Mouse (Mus musculus) heart, postnatal 25 days (tissue): ENCODE measurements around the gene D5Ertd579e. TPM values are rescaled to one million over a fixed set of nuclear protein-coding genes. Genes with fewer than 3 reads are reported as not detected.

Experiments
- DNase-seq: peaks from one replicate; pipeline ENCODE4 v3.0.0; 2022; ENCODE audit warnings: low spot score
- intact Hi-C: fragments of 180-260 bp; cut with DNase I; formaldehyde crosslinking; loops from one replicate; pipeline ENCODE4 v1.15.1; 2025
- total RNA-seq, 2 experiments: library from RNA; stranded (reverse); gene quantifications; 2 replicates each; pipeline ENCODE4 v1.2.3; 2021

Gene D5Ertd579e
- total RNA-seq, 2 experiments from 2014 or later: 79.8 to 91.2 TPM

DNA sequence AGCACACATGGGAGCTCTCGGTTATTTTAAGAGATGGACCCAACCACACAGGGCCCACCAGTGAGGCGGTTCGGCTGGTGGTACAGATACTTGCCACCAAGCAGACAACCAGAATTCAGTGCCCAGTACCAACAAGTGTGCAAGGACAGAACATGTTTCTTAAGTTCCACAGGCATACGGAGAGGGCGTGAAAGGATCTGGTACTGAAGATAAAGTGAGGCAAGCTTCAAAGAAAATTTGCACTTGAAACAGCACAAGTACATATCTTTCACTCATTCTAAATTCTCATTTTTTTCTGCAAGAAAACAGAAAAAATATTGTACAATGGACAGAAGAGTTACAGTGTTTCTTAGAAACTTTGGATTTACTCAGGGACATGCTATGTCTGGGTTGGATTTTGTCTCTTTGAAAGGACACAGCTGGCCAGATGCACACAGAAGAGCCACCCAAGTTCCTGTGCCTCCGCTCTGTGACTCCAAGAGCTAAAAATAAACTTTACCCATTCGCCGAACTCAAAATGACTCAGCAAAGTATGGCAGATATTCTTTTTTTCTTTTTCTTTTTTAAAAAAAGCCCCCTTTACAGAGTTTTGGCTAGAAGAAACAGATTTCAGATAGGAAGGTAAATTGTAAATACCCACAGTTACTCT lies 75.3 kb downstream of the D5Ertd579e start:
- no peak for DNase-seq
- intact Hi-C loops: no loop called here

DNA sequence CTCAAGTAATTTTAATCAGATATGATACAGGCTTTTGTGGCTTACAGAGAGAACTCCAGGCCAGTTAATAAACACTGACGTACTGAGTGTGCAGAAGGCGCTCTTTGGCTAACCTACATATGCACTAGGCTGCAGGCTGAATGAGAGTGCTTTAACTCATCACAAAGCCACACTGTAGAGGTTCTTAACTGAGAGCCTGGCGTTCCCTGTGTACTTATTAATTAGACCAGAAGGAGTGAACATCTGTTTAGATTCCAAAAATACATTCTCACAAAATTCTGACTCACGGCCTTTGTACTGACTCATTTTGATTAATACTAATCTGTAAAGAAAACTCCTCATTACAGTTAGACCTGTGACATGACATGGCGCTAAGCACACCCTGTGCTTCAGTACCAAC lies 76.9 kb downstream of the D5Ertd579e start:
- intact Hi-C loops: no loop called here
- DNase-seq: no peak

DNA sequence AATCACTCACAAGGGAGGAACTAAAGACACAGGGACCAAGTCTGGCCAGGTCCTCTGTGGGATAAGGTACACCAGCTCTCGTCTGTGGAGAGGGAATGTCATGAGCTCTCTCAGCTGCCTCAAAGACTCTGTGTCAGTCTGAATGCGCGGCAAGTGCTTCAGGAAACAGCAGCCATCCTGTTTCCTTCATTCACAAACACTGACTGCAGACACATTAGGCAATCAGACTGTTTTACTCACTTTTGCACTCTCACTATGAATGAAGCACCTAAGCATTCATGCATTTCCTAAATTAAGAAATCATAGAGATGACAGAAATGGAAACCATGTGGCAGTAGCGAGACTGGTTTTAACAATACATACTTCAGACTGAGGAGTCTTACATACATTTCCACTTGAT lies 77.5 kb downstream of the D5Ertd579e start:
- intact Hi-C loops: no loop called here
- no peak for DNase-seq

DNA sequence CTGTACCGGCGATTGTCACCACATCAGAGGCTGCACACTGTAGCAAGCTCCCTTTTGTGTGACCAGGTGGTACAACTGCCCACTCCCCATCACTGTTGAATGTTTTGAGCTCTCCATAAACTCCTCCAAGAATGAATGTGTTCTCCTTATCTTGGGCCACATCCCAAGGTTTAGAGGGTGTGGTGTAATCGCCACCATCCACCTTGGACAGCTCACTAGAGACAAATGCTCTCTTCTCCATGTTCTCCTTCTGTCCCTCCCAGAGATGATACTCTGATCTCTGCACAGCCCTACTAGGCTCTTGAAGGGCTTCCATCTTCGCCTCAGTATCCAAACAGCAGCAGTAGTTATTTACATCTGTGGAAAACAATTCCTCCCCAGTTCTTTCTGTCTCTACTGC lies 81.7 kb downstream of the D5Ertd579e start:
- DNase-seq: no peak
- intact Hi-C loops: no loop called here

DNA sequence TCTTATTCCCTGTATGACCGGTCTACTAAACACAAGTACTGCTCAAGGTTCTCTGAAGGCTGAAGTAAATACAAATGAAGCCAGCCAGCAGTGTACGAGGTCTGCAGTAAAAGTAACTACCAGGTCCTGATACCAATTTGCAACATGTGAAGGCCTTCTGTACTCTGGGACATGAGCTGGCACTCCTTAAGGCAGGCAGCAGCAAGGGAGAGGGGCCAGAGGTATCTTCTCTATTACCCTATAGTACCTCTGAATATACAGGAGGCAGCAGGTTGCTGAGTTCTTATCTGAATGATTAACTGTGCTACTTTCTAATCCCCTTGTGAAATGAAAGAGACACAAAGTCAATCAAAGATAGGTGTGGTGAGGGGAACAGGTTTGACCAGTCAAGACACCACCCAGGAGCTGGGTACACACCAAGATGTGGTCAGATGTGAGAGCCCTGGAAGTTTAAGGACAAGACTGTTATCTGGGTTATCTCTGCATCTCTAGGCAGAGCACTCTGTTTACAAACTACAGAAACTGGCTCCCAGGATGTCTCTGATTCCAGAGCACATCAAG lies 86.8 kb downstream of the D5Ertd579e start:
- intact Hi-C loops: no loop called here
- no peak for DNase-seq

DNA sequence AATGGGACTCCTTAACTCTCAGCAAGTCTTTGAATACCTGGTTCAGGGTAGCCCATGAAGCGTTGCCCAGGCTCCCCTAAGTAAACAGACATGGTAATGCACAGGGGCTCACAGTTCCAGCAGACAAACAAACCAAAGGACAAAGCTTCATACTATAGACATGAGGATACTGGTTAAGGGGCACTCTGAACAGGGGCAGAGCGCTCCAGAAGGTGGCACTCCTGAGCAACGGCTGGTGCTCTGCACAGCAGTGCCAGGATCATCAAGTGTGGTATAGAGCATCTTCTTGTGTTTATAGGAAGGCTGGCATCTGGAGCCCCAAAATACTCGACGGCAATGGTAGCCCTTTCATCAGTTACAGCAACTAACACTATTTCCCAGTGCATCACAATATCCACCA lies 92.8 kb downstream of the D5Ertd579e start:
- no peak for DNase-seq
- intact Hi-C loops: loop anchor here (1.0 to 5.0 kb wide), 2 partner anchors 89 to 139 kb away; no protein-coding TSS in a partner anchor

DNA sequence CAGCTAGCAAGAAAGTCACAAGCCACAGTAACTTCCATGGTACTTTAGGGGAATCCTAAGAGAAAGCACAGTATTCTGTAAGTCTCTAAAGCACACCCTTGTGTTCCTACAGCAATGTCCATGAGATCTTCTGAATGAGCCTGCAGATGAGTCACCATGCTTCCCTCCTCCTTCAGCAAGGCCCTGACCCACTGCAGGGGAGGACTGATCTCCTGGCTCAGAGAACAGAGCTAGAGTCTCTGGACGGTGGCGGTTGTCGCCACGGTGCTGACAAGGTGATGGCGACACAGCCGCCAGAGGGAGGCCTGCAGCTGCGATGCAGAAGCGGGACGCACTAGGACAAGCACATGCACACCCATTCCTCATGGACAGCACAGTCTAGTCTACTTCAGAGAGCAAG lies 93.8 kb downstream of the D5Ertd579e start:
- no peak for DNase-seq
- intact Hi-C loops: loop anchor here (5.0 kb wide), 1 partner anchor 90 kb away; no protein-coding TSS in a partner anchor

DNA sequence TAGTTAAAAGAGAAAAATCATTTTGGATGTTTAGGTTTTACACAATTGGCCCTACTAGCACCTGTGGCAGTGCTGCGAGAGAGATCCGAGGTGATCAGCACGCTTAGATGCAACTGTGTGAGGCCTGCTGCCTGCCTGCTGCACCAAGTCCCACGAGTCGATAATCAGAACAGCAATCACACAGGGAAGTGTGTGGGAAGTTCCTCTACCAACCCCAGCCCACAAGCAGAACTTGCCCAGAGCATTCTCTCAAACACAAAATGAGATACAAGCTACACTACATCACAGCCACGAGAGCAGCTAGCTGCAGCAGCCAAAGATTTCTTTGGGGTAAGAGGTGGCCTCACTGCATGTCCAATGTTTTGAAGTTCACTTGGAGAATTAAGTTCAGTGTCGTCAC lies 94.3 kb downstream of the D5Ertd579e start:
- DNase-seq: no peak
- intact Hi-C loops: loop anchor here (5.0 kb wide), 1 partner anchor 91 kb away; no protein-coding TSS in a partner anchor

DNA sequence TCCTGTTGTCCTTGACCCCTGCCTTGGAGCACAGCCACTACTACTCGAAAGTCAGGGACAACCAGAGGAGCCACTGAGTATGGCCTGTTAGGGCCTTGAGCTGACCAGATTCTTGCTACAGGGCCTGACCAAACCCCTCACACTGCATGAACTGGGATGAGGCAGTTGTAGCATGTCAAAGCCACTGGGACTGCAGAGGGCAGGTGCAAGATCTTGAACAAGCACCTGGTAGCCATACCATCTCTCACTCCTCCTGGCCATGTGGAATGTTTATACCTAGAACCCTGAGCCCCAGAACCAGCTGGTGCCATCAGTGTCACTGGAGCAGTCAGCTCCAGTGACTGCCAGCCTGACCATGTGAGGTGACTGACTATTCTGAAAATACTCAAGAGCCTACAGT lies 96.9 kb downstream of the D5Ertd579e start:
- intact Hi-C loops: no loop called here
- no peak for DNase-seq

DNA sequence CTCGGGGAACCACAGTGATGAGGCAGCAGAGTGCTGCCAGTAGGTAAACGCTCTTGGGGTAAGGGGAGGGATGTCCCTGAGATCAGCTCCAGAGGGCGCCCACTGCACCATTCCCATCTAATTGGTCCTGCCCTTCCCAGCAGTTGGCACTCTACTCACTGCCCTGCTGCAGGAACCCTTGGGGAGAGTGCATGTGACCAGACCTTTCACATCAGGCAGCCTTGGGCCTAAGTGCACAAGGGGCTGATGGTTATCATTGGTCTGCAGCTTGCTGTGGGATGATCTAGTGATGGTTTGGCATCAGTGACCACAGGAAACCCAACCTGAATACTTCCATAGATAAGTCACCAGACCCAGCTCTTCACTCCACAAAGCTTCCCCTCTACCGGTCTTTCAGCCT lies 98.2 kb downstream of the D5Ertd579e start:
- DNase-seq: no peak
- intact Hi-C loops: no loop called here

DNA sequence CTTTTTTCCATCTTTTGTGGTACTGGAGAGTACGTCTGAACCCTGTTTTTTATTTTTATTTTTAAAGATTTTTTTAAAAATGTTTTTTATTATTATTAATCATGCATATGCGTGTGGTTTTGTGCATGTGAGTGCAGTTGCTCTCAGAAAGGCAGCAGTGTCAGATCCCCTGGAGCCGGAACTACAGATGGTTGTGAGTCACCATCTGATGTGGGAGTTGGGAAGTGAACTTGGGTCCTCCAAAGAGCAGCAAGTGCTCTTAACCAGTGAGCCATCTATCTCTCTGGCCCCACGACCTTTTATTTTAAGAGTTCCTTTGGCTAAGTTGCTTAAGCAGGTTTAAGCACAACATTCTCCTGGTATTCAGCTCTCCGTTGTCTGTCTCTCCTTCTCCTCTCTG lies 99.6 kb downstream of the D5Ertd579e start:
- DNase-seq: no peak
- intact Hi-C loops: no loop called here

DNA sequence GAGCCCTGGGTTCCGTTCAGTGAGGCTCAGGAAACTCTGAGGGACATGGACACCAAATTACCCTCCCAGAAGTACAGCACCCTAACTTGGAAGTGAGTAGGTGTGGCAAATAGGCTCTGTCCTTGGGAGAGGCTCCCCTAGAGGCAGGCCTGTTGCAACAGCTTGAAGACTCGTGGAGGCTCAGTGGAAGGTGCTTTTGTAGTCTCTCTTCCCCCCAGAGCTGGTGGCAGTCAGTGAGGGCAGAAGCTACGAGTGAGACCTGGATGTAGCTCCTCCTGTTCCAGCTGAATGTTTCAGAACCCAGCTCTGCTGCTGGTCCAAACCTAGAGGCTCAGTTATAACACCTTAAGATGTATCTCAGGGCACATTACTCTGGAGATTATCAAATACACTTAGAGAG lies 100.7 kb downstream of the D5Ertd579e start:
- intact Hi-C loops: no loop called here
- no peak for DNase-seq

DNA sequence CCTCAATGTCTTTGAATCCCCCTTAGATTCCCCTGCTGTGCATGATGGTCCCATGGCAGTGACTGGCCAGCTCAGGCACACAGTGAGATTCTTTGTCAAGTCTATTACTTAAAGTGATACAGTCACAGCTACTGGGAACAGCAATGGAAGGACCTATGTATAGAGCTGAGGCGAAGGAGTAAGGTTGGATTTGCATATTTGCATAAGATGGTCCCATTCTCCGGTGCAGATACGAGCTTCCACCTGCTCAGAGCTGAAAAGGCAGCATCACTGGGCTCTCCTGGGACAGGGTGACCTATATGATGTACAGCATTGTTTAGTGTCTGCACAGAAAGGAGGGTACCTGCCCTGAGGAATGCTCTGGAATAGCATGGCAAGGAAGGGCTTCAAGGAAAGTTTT lies 101.5 kb downstream of the D5Ertd579e start:
- no peak for DNase-seq
- intact Hi-C loops: no loop called here

DNA sequence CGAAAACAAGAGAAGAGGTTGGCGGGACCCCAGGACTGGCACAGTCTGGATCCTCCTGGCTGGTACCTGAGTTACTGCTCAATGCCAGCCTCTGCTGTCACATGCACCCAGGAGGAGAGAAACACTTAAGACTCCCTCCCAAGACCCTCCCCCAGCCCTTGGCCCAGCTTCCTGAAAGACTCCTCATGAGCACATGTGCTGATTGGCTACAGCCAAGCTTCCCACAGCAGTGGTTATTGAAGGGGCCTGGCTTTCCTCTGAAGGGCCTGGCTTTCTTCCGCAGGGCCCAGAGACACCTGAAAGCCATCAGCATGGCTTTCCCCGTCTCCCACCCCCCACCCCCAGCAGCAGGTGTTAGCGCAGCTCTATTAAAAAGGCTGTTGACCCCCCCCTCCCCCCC lies 102.6 kb downstream of the D5Ertd579e start, which contains the start of gene Tbc1d14:
Gene Tbc1d14, minus strand, starts transcription at position 101 of the 400 bp plus-strand sequence.
- intact Hi-C loops: no loop called here
- no peak for DNase-seq

DNA sequence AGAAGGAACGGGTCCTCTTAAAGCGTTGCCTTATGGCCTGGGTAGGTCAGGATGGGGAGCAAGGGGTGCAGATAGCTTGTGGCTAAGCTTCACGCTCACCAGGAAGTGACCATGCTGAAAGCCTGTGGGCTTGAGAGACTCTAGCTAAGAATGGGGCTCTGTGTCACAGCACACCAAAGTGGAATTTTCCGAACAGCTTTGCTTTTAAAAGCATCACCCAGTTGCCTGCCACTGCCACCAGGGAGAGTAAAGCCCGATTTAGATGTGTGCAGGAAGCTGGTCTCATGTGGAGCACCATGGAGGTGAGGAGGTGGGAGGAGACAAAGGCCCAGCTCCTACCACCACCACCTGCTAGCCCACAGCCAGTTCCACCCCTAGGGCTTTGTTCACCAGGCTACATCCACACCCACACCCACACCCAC lies 105.3 kb downstream of the D5Ertd579e start:
- no peak for DNase-seq
- intact Hi-C loops: no loop called here

DNA sequence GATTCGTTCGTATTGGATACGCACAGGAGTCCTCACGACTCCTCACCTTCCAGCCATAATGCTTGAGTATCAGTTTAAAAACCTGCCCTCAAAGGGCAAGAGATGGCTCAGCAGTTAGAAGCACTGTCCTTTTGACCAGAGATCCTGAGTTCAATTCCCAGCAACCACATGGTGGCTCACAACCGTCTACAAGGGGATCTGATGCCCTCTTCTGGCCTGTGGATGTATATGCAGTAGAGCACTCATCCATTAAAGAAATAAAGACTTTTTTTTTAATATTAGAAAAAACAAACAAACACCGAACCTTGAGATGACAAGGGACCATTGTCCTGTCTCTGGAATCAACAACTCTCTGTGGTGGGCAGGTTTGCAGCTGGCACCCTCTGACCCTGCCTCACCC lies 111.5 kb downstream of the D5Ertd579e start:
- intact Hi-C loops: loop anchor here (5.0 to 10.0 kb wide), 2 partner anchors 122 to 161 kb away; partner anchors contain the start of genes Bloc1s4 and Grpel1
- DNase-seq: no peak

DNA sequence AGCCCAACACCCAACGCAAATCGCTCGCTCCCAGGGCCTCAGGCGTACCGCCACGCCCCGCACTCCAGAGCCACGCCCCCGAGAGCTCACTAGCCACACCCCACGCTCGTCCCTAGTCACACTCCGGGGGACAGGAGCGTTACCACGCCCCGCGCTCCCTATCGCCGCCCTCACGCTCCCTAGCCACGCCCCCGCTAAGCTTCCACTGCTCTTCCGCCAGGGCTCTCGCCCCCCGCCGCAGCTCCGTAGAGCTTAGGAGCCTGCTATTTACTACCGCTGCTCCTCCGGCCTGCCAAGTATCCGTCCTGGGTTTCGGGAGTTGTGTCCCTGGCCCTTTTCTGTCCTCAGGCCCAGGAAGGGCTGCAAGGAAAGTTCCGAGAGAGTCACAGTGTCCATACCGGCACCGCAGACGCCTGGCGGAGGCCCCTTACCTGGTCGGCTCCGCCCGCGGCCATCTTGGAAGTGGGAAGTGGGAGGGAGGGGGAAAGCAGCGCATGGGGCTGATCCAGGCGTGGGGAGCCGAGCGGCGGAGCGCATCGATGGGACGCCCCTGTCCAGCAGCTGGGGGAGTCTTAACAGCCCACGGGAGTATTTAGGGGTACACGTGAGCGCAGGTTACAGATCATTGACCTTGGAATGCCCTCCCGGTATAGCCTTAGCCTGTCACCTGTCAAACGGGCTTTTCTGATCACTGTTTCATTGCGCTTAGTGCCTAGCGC lies 113.7 kb downstream of the D5Ertd579e start:
- intact Hi-C loops: loop anchor here (1.0 to 10.0 kb wide), 3 partner anchors 52 to 163 kb away; partner anchors contain the start of genes Bloc1s4 and Grpel1
- peak; percentile 98 for DNase-seq

DNA sequence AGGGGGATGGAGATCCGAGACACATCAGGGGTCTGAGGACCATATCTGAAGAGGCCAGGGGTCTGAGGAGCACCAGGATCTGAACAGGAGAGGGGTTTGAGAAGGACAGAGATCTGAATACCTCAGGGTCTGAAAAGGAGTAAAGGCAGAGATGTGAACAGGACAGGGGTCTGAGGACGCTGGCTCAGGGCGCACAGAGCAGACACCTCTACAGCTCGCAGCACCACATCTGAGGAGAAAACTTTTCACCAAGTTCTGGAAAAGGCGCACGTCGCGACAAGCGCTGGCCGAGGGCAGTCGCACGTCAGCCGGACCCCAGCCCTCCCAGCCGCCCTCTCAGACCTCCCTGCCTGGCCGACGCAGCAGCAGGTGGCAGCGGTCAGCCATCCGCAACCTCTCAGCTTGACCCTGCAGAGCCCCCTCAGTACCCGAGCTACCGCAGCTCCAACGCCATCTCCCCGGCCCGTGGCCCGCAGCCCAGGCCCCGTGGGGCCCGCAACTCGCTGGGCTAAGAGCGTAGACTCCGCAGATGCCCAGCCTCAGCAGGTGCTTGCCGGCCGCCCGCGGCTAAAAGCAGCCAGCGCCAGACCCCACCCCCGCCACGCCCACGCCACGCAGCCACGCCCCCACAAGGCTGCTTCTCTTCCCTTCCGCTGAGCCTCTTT lies 114.4 kb downstream of the D5Ertd579e start:
- DNase-seq: no peak
- intact Hi-C loops: loop anchor here (5.0 to 10.0 kb wide), 2 partner anchors 119 to 163 kb away; partner anchors contain the start of genes Bloc1s4 and Grpel1

DNA sequence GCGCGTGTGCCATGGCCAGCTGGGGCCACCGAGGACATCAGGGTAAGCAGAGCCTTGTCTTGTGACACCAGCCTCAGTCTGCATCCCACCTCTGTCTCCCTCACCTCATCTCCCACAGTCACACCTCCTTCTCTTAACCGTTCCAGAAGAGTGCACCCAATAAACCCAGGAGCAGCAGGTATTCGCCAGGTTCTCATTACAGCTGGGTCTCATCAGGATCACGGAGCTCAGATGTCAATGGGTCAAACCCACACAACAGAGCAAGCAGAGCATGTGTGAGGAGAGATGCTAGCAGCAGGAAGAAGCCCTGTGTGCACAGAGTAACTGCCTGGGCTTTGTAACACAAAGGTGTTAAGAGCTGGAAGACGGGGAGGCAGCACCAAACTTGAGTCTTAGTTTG lies 115.9 kb downstream of the D5Ertd579e start:
- intact Hi-C loops: loop anchor here (5.0 to 10.0 kb wide), 2 partner anchors 118 to 165 kb away; partner anchors contain the start of genes Bloc1s4 and Grpel1
- DNase-seq: no peak

DNA sequence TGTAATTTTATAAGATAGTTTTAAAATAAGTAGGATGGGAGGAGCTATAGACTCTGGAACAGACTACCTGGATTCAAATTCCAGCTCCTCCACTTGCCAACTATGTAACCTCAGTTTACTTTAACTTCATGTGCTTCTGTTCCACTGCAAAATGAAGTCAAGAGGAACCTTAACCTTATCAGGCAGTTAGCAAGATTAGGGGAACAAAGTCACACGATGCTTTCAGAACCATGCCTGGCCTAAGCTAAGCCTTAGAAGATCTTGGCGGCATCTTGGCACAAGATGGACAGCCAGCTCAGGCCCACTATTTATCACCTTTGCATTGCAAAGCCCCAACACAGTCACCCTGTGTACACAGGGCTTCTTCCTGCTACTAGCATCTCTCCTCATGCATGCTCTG lies 116.8 kb downstream of the D5Ertd579e start:
- DNase-seq: no peak
- intact Hi-C loops: no loop called here
